Mouse (Mus musculus) heart, postnatal 0 days (tissue): ENCODE results near the gene Mmp19.

ENCODE experiments used
- CTCF ChIP-seq: IDR thresholded peaks from 2 replicates; pipeline ENCODE4 v1.5.1; 2016; ENCODE audit warnings: antibody characterized with exemption, control low read depth, low read depth
- EP300 ChIP-seq: IDR thresholded peaks from 2 replicates; pipeline ENCODE4 v1.6.1; 2016; ENCODE audit warnings: antibody characterized with exemption, low read depth

- TF ChIP-seq CTCF (no peak), EP300 (no peak)
Measured at GRCm38 (mm10) chr10:128850339-128850738, 59.6 kb downstream of the Mmp19 start.
